Mouse (Mus musculus): Measurements from ENCODE around the gene Cib4.
A peak's percentile ranks its signal among the peaks of the same experiment; 100 is the strongest.

DNA sequence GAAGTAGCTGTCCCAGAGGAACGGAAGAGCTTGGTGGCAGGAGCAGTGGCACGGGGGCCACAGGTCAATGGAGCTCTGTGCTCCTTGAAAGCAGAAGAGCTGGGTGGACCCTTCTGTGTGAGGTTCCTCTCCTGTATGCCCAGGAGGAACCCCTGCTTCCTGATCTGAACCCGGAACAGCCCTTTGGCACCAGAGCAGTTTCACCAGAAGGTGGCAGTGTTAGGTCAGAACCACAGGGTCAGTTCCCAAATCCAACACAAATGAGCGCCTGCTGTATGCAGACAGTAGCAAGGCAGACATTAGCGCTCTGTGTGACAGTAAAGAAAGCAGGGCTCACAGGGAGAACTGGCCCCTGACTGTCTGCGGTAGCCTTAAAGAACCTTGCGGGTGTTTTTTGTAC lies 29.3 kb downstream of the Cib4 start:
- TF ChIP-seq CTCF (IDR thresholded peaks at IDR 0.05; ENCODE audit: low read depth): peak; percentile 87
- TF ChIP-seq EP300 (optimal IDR thresholded peaks at IDR 0.05): no peak

Measured in stomach, postnatal 0 days (tissue).